Mouse (Mus musculus): ENCODE data around the gene Wdr26.
A peak's percentile ranks its signal among the peaks of the same experiment; 100 is the strongest.

Gene Wdr26

GRCm38 (mm10) chr1:181211920-181212633, at the start of gene Wdr26:
TSS of gene Wdr26 (minus strand) at chr1:181212001.
- peak; percentile 84 to 85 for DNase-seq

GRCm38 (mm10) chr1:181260949-181261696, 49.3 kb upstream of the Wdr26 start:
- DNase-seq = peak in 1 of 2 experiments; percentile 3

DNA sequence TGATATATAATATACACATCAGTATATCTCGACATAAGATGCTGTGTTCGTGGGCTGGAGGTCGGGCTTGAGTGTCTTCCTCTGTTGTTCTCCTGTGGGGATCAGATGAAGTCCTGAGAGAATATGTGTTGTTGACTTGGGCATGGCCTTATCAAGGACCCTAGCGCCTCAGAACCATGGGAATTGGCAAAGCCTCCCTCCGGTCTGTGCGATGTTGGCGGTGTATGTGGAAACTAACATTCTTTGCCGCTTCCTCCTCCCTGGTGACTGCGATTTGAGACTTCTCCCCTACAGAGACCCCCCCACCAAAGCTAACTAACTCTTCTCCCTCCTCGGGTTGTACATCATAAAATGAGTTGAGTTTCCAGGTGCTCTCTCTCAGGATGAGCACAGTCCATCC, 48.6 kb upstream of the Wdr26 start:
- no peak for DNase-seq

DNA sequence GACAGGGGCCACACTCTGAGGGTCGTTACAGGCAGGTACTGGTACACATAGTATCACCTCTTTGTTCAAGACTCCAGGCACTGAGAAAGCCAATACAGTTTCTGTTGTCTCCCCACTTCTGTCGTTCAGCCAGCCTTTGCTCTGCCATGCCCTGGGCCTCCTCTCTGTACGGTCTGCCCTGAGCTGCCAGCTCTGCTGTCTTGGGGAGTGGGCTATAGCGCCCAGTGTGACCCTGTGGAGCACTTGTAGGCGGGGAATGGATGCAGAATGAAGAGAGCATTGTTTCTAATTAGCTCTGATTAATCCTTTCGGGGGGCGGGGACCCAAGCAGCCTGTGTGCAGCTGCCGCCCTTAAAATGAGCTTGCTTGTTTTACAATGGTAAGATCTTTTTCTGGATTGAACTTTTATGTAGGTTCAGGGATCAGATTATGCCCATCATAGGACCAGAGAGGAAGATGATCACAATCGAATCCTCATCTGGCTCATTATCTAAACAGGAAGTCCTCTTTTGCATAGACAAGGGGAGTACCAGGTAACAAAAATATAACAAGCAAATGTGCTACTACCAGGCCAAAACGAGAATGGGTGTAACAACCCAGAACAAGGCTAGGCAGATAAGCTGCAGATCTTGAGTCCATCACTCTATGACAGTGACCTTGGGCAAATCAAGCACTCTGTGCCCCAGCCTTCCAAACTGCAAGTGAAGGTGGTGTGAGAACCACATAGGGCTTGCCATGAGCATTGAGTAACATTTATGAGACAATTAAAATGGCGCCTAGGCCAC, 48.0 kb upstream of the Wdr26 start:
- DNase-seq = no peak

GRCm38 (mm10) chr1:181259056-181259455, 47.3 kb upstream of the Wdr26 start:
- DNase-seq = no peak

DNA sequence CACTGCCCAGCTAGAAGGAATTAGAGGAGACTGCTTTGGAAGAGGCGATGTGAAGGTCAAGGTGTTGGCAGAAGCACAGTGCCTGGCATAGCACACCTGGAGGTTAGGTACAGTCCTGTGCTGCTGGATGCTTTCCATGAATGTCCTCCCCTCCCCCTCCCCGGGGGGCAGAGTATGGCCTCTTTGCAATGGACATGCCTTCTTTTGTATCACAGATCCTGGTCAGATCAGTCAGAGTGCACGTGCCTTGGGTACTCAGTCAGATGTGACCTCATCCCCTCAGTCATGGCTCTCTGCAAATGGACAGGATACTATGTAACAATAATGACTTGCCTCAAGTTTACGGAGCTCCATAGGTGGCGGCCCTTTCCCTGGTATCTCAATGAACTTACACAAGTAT, 46.8 kb upstream of the Wdr26 start:
- DNase-seq = peak in 1 of 2 experiments; percentile 7

- DNase-seq = peak; percentile 63 to 70
Measured at GRCm38 (mm10) chr1:181257585-181258555, 46.1 kb upstream of the Wdr26 start.

DNA sequence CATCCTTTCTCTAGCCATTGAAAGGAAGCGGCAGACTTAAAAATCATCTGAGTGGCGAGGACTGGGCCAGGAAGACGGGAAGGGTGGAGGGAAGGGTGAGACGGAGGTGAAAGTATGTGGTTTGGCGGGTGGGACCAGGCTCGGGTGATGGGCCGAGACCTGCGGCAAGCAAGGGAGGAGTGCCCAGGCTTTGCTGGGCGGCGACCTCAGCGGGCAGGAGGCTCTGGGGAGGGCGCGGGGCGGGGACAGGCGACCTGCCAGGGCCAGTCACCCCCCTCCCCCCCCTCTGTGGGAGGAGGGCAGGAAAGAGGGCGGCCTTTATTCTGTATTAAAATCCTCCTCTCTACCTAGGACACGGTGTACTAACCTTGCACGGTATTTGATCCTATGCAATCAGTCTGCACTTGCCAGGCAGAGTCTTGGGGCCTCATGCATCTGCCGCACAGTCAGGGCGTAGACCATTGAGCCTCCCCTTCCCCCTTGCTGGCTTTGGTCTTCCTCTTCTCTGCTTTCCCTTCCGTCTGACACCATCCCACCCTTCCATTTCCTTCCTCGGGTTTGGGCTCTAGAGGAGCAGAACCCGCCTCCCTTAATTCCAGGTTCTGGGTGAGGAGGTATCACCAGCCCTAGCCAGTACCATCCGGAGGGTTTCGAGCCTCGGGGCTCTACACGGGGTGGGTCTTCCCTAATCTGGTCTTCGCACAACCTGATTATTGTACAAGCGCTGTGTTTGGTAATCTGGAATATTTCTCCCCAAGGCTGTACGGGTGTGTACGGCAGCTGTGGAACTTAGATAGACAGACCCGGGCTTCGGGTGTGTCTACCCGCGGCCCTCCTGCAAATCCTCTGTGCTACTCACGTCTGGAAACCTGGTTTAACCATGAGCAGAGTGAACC, 45.1 kb upstream of the Wdr26 start:
- DNase-seq = peak; percentile 91 to 93

DNA sequence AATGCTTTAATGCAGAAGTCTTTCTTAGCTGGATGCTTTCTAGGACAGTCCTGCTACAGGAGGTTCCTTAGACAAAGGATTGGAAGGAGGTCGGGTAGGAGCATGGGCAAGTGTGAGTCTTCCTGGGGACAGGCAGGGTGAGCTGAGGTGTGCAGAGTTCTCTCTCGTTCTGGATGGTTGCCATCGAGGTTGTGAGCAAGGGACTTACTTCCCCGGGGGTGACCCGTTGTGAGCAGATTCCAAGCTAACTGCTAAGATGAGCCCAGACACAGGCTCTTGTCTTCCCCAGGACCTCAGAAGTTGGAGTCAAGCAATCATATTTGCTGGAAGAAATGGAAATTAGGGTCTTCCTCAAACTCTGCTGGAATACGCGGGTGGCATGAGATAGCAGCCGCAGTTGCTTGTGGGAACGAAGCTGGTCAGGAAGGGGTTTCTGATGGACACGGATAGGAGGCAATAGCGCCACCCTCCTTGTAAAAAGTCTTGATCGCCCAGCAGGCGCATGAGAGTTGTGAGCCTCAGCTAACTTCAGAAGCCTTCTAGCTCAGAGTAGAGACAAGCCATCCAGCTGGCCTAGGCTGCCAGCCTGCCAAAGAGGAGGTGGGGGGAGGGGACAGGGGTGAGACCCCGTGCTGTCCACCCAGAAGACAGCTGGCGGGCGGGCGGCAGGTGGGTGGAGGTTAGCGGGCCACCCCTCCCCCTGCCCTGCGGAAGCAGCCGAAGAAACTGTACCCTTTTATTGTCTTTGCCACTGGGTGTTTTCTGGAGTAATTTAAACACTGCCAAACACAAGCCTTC, 44.3 kb upstream of the Wdr26 start:
- DNase-seq = peak; percentile 63 to 77

DNA sequence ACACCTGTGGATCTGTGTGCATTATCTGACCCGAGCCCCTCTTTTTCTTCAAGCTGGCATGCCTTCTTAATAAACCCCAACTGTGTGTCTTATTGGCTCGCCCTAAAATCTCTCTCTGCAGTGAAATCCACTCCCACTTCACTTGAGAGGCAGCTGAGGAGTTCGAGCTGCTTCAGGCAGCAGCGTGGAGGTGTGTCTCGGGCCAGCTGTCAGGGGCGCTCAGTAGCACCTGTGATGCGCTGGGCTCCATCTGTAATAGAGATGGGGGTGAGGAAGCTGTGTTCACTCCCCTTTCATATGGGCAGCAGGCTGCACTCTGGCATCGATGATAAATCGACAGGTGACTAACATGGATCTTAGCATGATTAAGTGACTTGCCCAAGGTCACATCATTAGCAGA, 43.6 kb upstream of the Wdr26 start:
- peak in 1 of 2 experiments; percentile 12 for DNase-seq

DNA sequence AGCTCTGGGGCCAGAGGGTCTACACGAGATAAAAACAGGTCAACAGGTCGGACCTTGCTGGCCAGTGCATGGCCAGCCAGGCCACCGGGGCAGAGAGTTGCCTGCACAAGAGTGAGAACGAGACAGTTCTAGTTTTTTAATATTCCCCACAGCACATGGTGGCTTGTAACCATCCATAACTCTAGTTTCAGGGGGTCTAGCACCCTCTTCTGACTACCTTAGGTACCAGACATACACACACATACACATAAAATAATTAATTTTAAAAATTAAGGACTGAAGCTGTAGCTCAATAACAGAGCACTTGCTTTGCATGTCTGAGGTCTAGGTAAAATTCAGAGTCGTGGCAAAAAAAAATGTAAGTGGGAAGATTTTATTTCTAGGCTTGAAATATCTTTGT, 39.8 kb upstream of the Wdr26 start:
- no peak for DNase-seq

DNA sequence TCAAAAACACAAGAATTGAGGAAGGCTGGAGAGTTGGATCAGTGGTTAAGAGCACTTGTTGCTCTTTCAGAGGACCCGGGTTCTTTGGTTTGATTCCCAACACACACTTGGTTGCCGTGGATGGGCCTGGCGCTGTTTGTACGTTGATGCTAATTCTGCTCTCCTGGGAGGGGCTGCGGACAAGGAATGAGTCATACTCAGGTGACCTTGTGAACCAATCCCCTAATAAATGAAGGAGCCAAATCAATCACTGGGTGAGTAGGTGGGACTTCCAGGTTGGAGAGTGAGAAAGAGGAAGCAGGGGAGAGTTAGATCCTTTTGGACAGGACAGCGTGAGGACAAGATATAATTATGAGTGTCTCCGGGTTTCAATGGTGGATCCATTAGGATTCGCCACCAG, 39.2 kb upstream of the Wdr26 start:
- DNase-seq = no peak

DNA sequence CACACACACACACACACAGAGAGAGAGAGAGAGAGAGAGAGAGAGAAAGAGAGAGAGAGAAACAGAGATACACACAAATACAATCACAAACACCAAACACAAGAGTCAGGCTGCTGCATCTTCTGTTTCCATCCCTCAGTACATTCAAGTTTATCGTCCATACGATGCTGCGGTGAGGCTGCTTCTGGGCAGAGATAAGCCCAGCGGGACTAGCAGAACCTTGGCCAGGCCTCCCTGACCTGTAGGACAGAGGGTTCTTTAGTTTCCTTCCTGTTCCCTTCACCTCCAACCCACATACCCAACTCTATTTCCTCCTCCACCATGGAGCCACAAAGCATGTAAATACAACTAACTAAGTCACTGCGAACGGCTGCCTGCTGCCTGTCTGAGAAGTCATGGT, 37.7 kb upstream of the Wdr26 start:
- DNase-seq = no peak

GRCm38 (mm10) chr1:181247175-181247574, 35.4 kb upstream of the Wdr26 start:
- peak in 1 of 2 experiments; percentile 49 for DNase-seq

- DNase-seq = no peak
Measured at GRCm38 (mm10) chr1:181246487-181247138, 34.8 kb upstream of the Wdr26 start.

GRCm38 (mm10) chr1:181245554-181246486, 34.0 kb upstream of the Wdr26 start:
- no peak for DNase-seq

DNA sequence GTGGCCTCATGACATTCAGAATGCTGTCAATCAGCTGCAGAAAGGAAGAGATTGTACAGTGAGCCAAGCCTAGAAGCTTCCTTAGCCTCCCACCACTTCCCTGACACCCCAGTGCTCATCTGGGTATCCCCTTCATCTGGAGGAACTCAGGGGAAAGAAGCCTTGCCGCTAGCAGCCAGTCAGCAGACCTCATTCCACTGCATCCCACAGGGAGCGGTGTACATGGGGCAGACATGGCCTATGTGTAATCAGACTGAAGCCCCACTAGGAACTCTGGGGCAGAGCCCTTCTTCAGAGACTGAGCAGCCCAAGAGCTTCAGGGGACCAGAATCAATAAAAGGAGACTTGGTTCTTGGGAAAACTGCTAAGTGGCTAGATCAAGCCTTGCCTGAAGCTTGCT, 33.3 kb upstream of the Wdr26 start:
- no peak for DNase-seq

DNA sequence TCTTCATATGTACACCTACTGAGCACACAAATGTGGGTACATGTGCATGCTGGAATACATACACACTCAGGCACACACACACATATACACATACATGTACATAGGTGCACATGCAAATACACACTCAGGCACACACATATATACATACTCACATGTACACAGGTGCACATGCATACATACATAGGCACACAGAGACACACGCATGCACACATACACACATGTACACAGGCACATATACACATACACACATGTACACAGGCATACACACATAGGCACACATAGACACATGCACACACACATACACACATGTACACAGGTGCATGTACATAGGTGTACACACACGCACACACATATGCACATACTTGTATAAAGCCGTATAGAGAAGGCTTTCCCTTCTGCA, 29.4 kb upstream of the Wdr26 start:
- DNase-seq = no peak

GRCm38 (mm10) chr1:181237332-181237731, 25.5 kb upstream of the Wdr26 start:
- no peak for DNase-seq

Data from lung, adult 18-20 months (tissue).